Mouse (Mus musculus): Measurements from ENCODE around the gene Akap5. TPM values are rescaled to one million over a fixed set of nuclear protein-coding genes. Genes with fewer than 3 reads are reported as not detected.

The Akap5 gene
- total RNA-seq, 2 experiments from 2014 or later, result 3.2 to 3.3 TPM

GRCm38 (mm10) chr12:76311227-76311626 lies 13.5 kb upstream of the Akap5 start:
- no peak for DNase-seq

GRCm38 (mm10) chr12:76311951-76312350 lies 12.7 kb upstream of the Akap5 start:
- no peak for DNase-seq

GRCm38 (mm10) chr12:76318282-76319212 lies 6.1 kb upstream of the Akap5 start:
- DNase-seq, result no peak

- DNase-seq, result no peak
Observed at GRCm38 (mm10) chr12:76326437-76327220, 1.9 kb downstream of the Akap5 start.

- no peak for DNase-seq
Observed at GRCm38 (mm10) chr12:76328567-76329354, 4.1 kb downstream of the Akap5 start.

- DNase-seq, result no peak
Observed at GRCm38 (mm10) chr12:76333688-76334087, 9.0 kb downstream of the Akap5 start.

GRCm38 (mm10) chr12:76335641-76336040 lies 10.9 kb downstream of the Akap5 start:
- no peak for DNase-seq

- DNase-seq, result no peak
Observed at GRCm38 (mm10) chr12:76336111-76336965, 11.6 kb downstream of the Akap5 start.

GRCm38 (mm10) chr12:76341080-76341479 lies 16.4 kb downstream of the Akap5 start:
- DNase-seq, result peak; percentile 76

- DNase-seq, result peak; percentile 13
Observed at GRCm38 (mm10) chr12:76345759-76346455, 21.2 kb downstream of the Akap5 start.

GRCm38 (mm10) chr12:76349680-76350220 lies 25.1 kb downstream of the Akap5 start:
- DNase-seq, result no peak

- no peak for DNase-seq
Observed at GRCm38 (mm10) chr12:76360868-76361267, 36.2 kb downstream of the Akap5 start.

GRCm38 (mm10) chr12:76361405-76362302 lies 37.0 kb downstream of the Akap5 start:
- DNase-seq, result no peak

GRCm38 (mm10) chr12:76362303-76362676 lies 37.6 kb downstream of the Akap5 start:
- no peak for DNase-seq

- no peak for DNase-seq
Observed at GRCm38 (mm10) chr12:76366276-76366675, 41.6 kb downstream of the Akap5 start.

- DNase-seq, result no peak
Observed at GRCm38 (mm10) chr12:76367096-76367995, 42.7 kb downstream of the Akap5 start.

GRCm38 (mm10) chr12:76368201-76368789 lies 43.6 kb downstream of the Akap5 start:
- no peak for DNase-seq

- DNase-seq, result peak; percentile 69
Observed at GRCm38 (mm10) chr12:76368790-76369205, 44.1 kb downstream of the Akap5 start.
